Mouse (Mus musculus): Measurements from ENCODE around the gene Eif4e3. TPM values are rescaled to one million over a fixed set of nuclear protein-coding genes. Genes with fewer than 3 reads are reported as not detected.

Eif4e3 gene
- polyA plus RNA-seq, 1 experiment from 2014 or later, result 10.5 TPM

DNA sequence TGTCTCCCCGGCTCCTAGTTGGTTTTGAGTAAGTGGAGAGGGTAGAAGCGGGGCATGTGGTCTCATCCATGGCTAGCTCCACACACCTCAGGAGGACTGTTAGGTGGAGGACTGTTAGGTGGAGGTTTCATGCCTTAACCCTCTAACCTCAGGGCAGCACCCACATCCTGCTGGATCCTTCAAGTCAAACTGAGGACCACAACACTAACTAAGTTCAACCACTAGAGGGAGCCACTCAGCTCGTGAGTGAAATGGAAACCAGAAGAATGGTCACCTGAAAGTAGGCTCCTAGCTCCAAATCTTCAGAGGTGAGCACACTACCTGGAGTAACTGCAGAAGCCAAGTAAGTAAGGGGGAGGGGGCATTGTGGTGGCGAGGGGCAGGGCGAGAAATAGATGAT lies 18.3 kb upstream of the Eif4e3 start:
- 0 out of 2 replicates have a peak, but pooled peaks cover 6% of the 10 kb centered on the region for H3K27me3 ChIP-seq
- ATAC-seq, result no peak
- H3K9me3 ChIP-seq (replicated peaks), result peaks cover 4% of the 10 kb centered on the region
- H3K36me3 ChIP-seq (ENCODE audit: poor library complexity, severe bottlenecking), result no peaks in the 10 kb centered on the region
- H3K9ac ChIP-seq, result no peak overlapping the region
- no peaks in the 10 kb centered on the region for H3K4me1 ChIP-seq
- no peak overlapping the region for H3K4me2 ChIP-seq
- 60% methylated on average over 5 of the region's 5 CpGs for WGBS
- no peak overlapping the region for H3K4me3 ChIP-seq
- H3K27ac ChIP-seq, result no peak overlapping the region

DNA sequence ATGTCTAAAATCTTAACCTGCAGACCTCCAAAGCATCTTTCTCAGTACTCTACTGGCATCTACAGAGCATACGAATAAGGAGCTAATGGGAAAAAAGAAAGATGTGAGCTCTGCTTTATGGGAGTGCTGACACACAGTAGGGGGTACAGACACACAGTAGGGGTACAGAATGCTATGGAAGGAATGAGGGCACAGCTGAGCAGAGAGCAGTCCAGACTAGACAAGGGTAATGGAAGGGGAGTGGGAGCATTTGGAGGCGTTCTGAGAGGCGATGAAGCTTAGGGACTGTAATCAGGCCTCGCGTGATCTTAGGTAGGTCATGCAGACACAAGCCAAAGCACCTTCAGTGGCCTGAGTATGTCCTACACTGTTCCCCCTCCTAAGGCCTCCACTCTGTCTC lies 17.4 kb upstream of the Eif4e3 start:
- 88% methylated on average over 5 of the region's 5 CpGs for WGBS
- H3K27ac ChIP-seq, result no peak overlapping the region
- H3K9ac ChIP-seq, result no peak overlapping the region
- H3K27me3 ChIP-seq, result no peaks in the 10 kb centered on the region
- H3K4me3 ChIP-seq, result no peak overlapping the region
- no peaks in the 10 kb centered on the region for H3K36me3 ChIP-seq (ENCODE audit: poor library complexity, severe bottlenecking)
- peaks cover 4% of the 10 kb centered on the region for H3K9me3 ChIP-seq (replicated peaks)
- H3K4me1 ChIP-seq, result no peaks in the 10 kb centered on the region
- no peak overlapping the region for H3K4me2 ChIP-seq
- no peak for ATAC-seq

DNA sequence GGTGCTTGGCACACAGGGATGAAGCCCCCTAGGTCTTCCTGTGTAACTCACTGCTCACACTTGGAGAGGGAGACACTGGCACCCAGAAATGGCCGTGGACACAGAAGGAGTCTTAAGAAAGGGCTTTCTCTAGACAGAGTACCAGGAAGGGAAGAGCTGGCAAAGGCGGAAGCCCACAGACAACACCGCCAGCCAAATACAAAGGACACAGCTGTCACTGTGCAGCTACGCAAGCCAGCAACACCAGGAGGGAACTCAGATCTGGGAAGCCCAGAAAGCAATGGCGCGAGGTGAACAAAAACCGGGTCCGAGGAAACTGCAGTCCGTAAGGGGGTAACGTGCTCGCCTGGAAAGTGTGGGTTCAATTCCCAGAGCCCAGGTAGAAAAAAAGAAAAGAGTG lies 11.5 kb upstream of the Eif4e3 start:
- peak overlapping the region; percentile 36 for H3K27ac ChIP-seq
- H3K27me3 ChIP-seq, result no peaks in the 10 kb centered on the region
- peaks cover 15% of the 10 kb centered on the region for H3K4me1 ChIP-seq
- 0 out of 2 replicates have a peak, but pooled peaks have one; percentile 53 for ATAC-seq
- H3K4me2 ChIP-seq, result no peak overlapping the region
- no peak overlapping the region for H3K9ac ChIP-seq
- 58% methylated on average over 11 of the region's 11 CpGs for WGBS
- no peaks in the 10 kb centered on the region for H3K9me3 ChIP-seq (replicated peaks)
- H3K36me3 ChIP-seq (ENCODE audit: poor library complexity, severe bottlenecking), result no peaks in the 10 kb centered on the region
- H3K4me3 ChIP-seq, result no peak overlapping the region

DNA sequence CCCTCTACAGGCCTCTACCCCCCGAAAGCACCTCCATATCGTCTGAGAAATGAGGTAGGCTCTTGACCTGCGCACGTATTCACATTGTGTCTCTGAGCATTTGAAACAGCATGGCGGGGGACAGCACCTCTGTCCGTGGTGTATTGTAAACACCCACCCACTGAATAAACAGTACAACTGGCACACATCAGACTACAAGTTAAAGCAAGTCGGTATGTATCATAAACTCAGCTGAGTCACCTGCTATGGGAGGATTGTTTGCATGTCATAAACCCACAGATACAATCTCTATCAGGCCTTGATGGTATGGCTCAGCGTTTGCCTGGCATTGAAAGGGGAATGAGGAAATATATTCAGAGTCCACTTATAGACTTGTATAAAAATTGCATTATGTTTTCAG lies 10.8 kb upstream of the Eif4e3 start:
- Histone ChIP-seq H3K9me3 (replicated peaks) (no peaks in the 10 kb centered on the region), H3K9ac (no peak overlapping the region), H3K27ac (no peak overlapping the region), H3K27me3 (no peaks in the 10 kb centered on the region), H3K4me1 (peaks cover 18% of the 10 kb centered on the region), H3K4me3 (no peak overlapping the region), H3K36me3 (ENCODE audit: poor library complexity, severe bottlenecking) (no peaks in the 10 kb centered on the region), H3K4me2 (no peak overlapping the region)
- no peak for ATAC-seq
- WGBS, result 90% methylated on average over 8 of the region's 8 CpGs

DNA sequence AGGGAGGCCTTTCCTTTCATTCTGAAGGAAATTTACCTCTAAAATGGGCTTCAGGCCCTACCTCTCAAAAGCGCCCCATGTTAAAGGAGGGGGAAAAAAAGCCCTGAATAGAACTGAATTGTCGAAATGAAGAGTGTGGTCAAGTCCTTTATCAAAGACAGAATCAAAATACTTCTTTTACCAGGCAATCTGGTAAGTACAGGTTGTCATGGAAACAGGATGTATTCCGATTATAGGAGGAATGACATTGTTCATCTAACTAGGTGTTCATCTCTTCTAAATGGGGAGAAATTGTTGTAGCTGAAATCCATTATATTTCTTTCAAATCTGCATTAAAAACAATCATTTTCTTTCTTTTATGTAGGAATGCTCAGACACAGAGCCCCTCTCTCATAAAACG lies 7.9 kb upstream of the Eif4e3 start:
- Histone ChIP-seq H3K4me3 (no peak overlapping the region), H3K9me3 (replicated peaks) (no peaks in the 10 kb centered on the region), H3K36me3 (ENCODE audit: poor library complexity, severe bottlenecking) (no peaks in the 10 kb centered on the region), H3K9ac (no peak overlapping the region), H3K4me2 (no peak overlapping the region), H3K27me3 (no peaks in the 10 kb centered on the region), H3K4me1 (peaks cover 45% of the 10 kb centered on the region), H3K27ac (peak overlapping the region; percentile 14; the same call in 1 of the 2 replicates)
- WGBS, result 36% methylated on average over 4 of the region's 4 CpGs
- no peak for ATAC-seq

DNA sequence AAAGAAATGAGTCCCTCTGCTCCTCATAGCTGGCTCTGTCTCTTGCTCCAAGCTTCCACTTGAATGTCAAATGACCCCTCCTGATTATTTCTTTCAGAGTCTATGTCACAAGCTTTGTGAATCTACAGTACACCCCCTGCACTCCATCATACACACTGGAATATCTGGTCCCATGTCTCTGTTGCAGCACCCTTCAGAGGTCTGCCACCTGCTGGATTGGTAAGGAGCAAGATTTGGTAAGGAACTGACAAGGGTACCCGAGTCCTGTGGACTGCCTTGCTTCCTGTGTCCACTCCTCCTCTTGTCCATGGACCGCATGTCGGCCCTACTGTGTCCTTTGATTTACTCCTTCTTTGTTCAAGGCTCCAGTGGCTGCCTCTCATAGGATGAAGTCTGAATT lies 5.2 kb upstream of the Eif4e3 start:
- Histone ChIP-seq H3K4me3 (no peak overlapping the region), H3K4me1 (peaks cover 63% of the 10 kb centered on the region), H3K9me3 (replicated peaks) (no peaks in the 10 kb centered on the region), H3K36me3 (ENCODE audit: poor library complexity, severe bottlenecking) (no peaks in the 10 kb centered on the region), H3K27ac (no peak overlapping the region), H3K4me2 (no peak overlapping the region), H3K9ac (no peak overlapping the region), H3K27me3 (no peaks in the 10 kb centered on the region; the same call in 1 of the 2 replicates)
- no peak for ATAC-seq
- 66% methylated on average over 3 of the region's 3 CpGs for WGBS

DNA sequence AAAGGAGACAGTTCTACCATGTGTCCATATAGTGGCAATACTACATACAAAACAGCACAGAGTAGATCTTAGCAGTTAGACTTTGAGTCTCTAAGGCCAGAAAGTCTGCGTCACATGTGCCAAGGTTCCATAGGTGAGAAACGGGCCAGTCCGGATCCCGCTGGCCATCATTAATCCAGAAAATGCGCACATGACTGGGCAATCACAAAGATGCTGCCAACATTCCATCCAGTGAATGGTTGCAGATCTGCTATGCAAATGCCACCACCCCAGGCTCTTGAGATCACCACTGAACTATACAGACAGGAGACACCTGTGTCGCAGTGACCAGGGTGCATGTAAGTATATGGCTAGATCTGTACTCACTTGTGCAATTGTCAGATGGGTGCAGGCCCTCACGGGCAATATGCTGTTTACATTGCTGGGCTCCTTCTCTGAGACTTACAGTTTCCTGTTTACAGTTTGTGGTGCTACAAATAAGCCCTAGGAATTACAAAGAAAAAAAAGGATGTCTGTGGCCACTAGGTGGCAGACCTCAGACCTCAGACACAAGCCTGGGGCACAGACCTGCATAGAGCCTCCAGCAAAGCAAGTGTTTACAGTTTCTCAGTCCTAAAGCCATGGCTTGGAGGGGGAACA lies 4.0 kb upstream of the Eif4e3 start:
- Histone ChIP-seq H3K27ac (peak overlapping the region; percentile 87), H3K4me3 (no peak overlapping the region), H3K9me3 (replicated peaks) (no peaks in the 10 kb centered on the region), H3K4me2 (no peak overlapping the region), H3K36me3 (ENCODE audit: poor library complexity, severe bottlenecking) (no peaks in the 10 kb centered on the region), H3K27me3 (no peaks in the 10 kb centered on the region; the same call in 1 of the 2 replicates), H3K4me1 (peaks cover 72% of the 10 kb centered on the region), H3K9ac (no peak overlapping the region)
- ATAC-seq, result peak; percentile 28; the same call in 1 of the 2 replicates
- WGBS, result 44% methylated on average over 7 of the region's 7 CpGs

DNA sequence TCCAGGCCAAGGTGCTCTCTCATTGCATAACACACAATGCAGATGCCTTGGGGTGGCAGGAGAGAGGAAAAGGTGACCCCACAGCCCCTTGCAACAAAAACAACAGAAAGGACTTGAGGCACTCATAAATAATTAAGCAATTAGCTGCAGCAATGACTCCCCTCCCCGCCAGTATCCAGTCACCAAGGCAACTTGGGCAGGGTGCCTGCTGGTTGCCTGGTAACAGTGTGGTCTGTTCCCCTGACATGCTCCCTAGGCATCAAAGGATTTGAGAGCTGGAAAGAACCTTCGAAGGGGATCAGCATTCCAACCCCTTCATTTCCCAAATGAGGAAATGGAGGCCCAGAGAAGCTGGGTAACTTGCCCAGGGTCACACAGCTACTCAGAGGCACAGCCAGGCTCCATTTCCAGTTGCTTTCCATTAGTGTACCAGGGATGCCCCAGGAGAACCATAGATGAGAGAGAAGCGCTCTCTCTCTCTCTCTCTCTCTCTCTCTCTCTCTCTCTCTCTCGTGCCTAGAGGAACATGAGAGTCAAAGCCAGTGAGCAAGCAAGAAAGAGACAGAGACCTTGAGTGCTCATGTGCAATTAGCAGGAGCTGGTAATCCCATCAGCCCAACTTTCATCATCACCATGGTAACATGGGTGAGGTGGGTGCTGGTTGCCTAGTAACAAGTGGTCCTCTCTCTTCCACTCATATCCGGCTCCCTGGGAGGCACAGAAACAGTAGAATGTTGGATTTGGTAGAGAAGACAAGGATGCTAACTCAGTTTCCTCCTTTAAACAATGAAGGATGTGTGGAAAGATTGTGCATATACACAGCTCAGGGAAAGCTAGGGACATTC lies 3.1 kb upstream of the Eif4e3 start:
- Histone ChIP-seq H3K27ac (peak overlapping the region; percentile 87), H3K27me3 (no peaks in the 10 kb centered on the region; the same call in 1 of the 2 replicates), H3K4me3 (0 out of 2 replicates have a peak overlapping the region, but pooled peaks have one; percentile 2), H3K9me3 (replicated peaks) (no peaks in the 10 kb centered on the region), H3K36me3 (ENCODE audit: poor library complexity, severe bottlenecking) (no peaks in the 10 kb centered on the region), H3K9ac (no peak overlapping the region), H3K4me2 (peak overlapping the region; percentile 43), H3K4me1 (peaks cover 78% of the 10 kb centered on the region)
- ATAC-seq, result peak; percentile 86
- 10% methylated on average over 5 of the region's 5 CpGs for WGBS

DNA sequence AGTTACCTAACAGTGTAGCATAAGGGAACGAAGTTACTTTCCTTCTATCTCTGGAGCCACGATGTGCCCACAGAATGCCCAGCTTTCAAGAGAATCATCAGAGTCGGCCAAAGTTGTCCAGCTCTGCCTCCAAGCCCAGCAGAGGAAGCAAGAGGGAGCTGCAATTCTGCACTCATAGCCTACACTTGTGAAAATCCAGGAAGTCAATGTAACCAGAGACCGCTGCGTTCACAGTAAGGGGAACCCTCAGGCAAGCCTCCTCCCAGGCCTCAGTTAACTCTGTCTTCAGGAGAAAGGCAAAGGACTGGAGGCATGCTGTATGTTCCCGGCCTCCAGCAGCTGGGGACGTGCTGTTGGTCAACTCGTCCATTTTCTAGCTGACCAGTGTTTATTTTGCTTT lies 719 bp upstream of the Eif4e3 start:
- H3K27ac ChIP-seq, result peak overlapping the region; percentile 44
- H3K36me3 ChIP-seq (ENCODE audit: poor library complexity, severe bottlenecking), result no peaks in the 10 kb centered on the region
- H3K4me2 ChIP-seq, result peak overlapping the region; percentile 92
- ATAC-seq, result no peak
- H3K27me3 ChIP-seq, result no peaks in the 10 kb centered on the region; the same call in none of the 2 replicates
- 52% methylated on average over 8 of the region's 8 CpGs for WGBS
- no peaks in the 10 kb centered on the region for H3K9me3 ChIP-seq (replicated peaks)
- H3K9ac ChIP-seq, result peak overlapping the region; percentile 89; the same call in 1 of the 2 replicates
- peaks cover 69% of the 10 kb centered on the region for H3K4me1 ChIP-seq
- peak overlapping the region; percentile 83; the same call in 1 of the 2 replicates for H3K4me3 ChIP-seq

DNA sequence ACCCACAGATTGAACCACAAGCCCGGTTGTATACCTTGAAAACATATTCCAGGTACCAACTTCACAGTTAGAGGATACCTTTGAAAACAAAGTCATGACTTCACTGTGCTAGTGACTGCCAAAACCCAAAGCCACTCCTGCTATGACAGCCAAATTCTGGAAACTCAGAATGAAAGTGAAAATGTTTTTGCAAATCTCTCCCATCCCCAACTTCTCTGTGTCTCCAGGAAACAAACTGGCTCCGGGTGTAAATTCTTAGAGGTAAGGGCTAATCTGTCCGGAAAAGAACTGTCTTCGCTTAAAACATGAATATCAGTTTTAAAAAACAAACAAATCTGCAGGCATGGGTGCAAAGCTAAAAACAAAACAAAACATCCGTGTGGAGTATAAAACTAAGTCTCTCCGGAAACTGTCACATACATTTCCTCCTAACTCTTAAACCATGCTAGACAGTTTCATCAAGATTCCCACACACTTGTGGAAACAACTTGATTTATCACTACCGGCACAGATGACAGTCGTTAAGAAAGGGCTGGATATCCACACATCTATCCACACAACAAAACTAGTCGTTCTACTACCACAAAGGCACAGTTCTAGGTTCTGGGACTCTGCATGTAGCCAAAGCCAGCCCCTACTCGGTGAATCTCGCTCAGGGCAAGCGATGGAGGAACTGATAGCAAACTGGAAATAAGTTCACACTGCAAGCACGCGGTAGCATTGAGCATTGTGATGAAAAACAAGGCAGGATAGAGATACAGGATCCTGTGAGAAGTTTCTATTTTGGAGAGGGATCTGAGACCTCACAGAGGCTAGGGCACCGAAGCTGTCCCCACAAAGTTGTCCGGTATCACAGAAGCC lies 884 bp downstream of the Eif4e3 start:
- peak overlapping the region; percentile 44; the same call in 1 of the 2 replicates for H3K27ac ChIP-seq
- no peaks in the 10 kb centered on the region for H3K36me3 ChIP-seq (ENCODE audit: poor library complexity, severe bottlenecking)
- peak overlapping the region; percentile 89 for H3K9ac ChIP-seq
- H3K4me1 ChIP-seq, result peaks cover 56% of the 10 kb centered on the region
- no peaks in the 10 kb centered on the region; the same call in none of the 2 replicates for H3K27me3 ChIP-seq
- ATAC-seq, result no peak
- H3K9me3 ChIP-seq (replicated peaks), result no peaks in the 10 kb centered on the region
- H3K4me3 ChIP-seq, result peak overlapping the region; percentile 83
- WGBS, result 35% methylated on average over 16 of the region's 16 CpGs
- H3K4me2 ChIP-seq, result peak overlapping the region; percentile 92

DNA sequence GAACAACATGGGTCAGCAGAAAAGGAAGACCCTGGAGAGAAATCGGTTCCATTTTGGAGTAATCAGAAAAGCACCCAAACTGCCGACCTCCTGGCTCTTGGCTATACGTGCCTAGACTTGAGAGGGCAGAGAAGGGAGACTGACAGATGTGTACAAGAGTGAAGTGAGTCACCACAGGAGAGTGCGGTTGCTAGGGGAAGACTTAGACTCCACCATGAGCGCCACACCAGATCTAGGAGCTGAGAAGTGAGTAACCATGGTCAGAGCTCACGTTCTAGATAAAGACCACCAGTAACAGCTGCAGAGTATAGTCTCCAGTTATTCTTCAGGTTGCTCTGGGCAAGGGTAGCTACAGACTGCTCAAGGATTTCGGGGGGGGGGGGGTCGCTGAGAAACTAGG lies 3.3 kb downstream of the Eif4e3 start:
- Histone ChIP-seq H3K4me3 (no peak overlapping the region), H3K27me3 (no peaks in the 10 kb centered on the region; the same call in none of the 2 replicates), H3K27ac (no peak overlapping the region), H3K9ac (no peak overlapping the region), H3K9me3 (replicated peaks) (no peaks in the 10 kb centered on the region), H3K4me1 (peaks cover 34% of the 10 kb centered on the region), H3K36me3 (ENCODE audit: poor library complexity, severe bottlenecking) (no peaks in the 10 kb centered on the region), H3K4me2 (no peak overlapping the region)
- ATAC-seq, result no peak
- WGBS, result 68% methylated on average over 8 of the region's 8 CpGs
